Mouse (Mus musculus) limb, embryonic 12.5 days (tissue): ENCODE data around the gene Ms4a3. TPM values are rescaled to one million over a fixed set of nuclear protein-coding genes. Genes with fewer than 3 reads are reported as not detected.

Experiments used
- ATAC-seq: fragments of 200-750 bp; cut with Nextera tagmentation; 2 replicates; pipeline ENCODE4 v1.8.0; 2017; ENCODE audit warnings: low read depth, moderate TSS enrichment; ENCODE audit not compliant: insufficient number of reproducible peaks, insufficient read depth, low FRiP score, low TSS enrichment
- H3K27ac ChIP-seq: fragments of 300-500 bp; sonication (generic); 2 replicates; pipeline ENCODE4 v1.5.1; 2016; ENCODE audit warnings: mild to moderate bottlenecking, moderate library complexity
- H3K27me3 ChIP-seq: fragments of 300-500 bp; sonication (generic); 2 replicates; pipeline ENCODE4 v1.6.1; 2016; ENCODE audit warnings: mild to moderate bottlenecking, moderate library complexity
- H3K36me3 ChIP-seq: fragments of 300-500 bp; sonication (generic); 2 replicates; pipeline ENCODE4 v1.6.1; 2016; ENCODE audit warnings: mild to moderate bottlenecking, moderate library complexity
- H3K4me1 ChIP-seq: fragments of 300-500 bp; sonication (generic); replicated peaks from 2 replicates; pipeline ENCODE4 v1.6.1; 2016
- H3K4me2 ChIP-seq: fragments of 300-500 bp; sonication (generic); 2 replicates; pipeline ENCODE4 v1.6.1; 2016; ENCODE audit warnings: mild to moderate bottlenecking, moderate library complexity
- H3K4me3 ChIP-seq: fragments of 300-500 bp; sonication (generic); replicated peaks from 2 replicates; pipeline ENCODE4 v1.5.1; 2016; ENCODE audit warnings: mild to moderate bottlenecking
- H3K9ac ChIP-seq: fragments of 300-500 bp; sonication (generic); replicated peaks from 2 replicates; pipeline ENCODE4 v1.6.1; 2016; ENCODE audit warnings: mild to moderate bottlenecking, moderate library complexity
- H3K9me3 ChIP-seq: fragments of 300-500 bp; sonication (generic); 2 replicates; pipeline ENCODE4 v1.6.1; 2016; ENCODE audit warnings: mild to moderate bottlenecking, moderate library complexity
- WGBS: fragments of 180-500 bp; shearing (Covaris S2); methylation state at CpG from one replicate; pipeline ENCODE4 v1.1.7; 2016; 5-methylcytosine and 5-hydroxymethylcytosine counted together
- polyA plus RNA-seq: library from polyadenylated mRNA; unstranded; fragments of >200 nt; fragmentation: Nextera tagmentation; extraction: Ambion mirVana; gene quantifications from 2 replicates; pipeline ENCODE4 v1.2.1, GENCODE M21; 2016

Gene Ms4a3
- polyA plus RNA-seq, 1 experiment from 2014 or later: not detected

- H3K36me3 ChIP-seq: no peaks in the 10 kb centered on the region
- WGBS: 87% methylated on average over 2 of the region's 2 CpGs
- no peak within 1 kb of the TSS for H3K27ac ChIP-seq
- H3K4me2 ChIP-seq: no peak within 1 kb of the TSS
- no peaks in the 10 kb centered on the region for H3K27me3 ChIP-seq
- H3K9ac ChIP-seq: no peak within 1 kb of the TSS
- H3K4me1 ChIP-seq: peaks cover 4% of the 10 kb centered on the region; the same call in 1 of the 2 replicates
- no peaks in the 10 kb centered on the region for H3K9me3 ChIP-seq
- no peak within 1 kb of the TSS for H3K4me3 ChIP-seq
- no peak for ATAC-seq
Observed at GRCm38 (mm10) chr19:11623551-11623950, 17.1 kb downstream of the Ms4a3 start, which contains the start of gene Ms4a2. Gene Ms4a2 (minus strand): TSS chr19:11623719.

- no peak for ATAC-seq
- Histone ChIP-seq H3K9me3 (no peaks in the 10 kb centered on the region), H3K4me2 (no peak overlapping the region), H3K9ac (no peak overlapping the region), H3K4me1 (no peaks in the 10 kb centered on the region), H3K27ac (no peak overlapping the region), H3K4me3 (no peak overlapping the region), H3K36me3 (no peaks in the 10 kb centered on the region), H3K27me3 (no peaks in the 10 kb centered on the region)
Observed at GRCm38 (mm10) chr19:11617983-11618382, 22.7 kb downstream of the Ms4a3 start.

- Histone ChIP-seq H3K4me2 (no peak overlapping the region), H3K9ac (no peak overlapping the region)
- WGBS: 68% methylated on average over 2 of the region's 2 CpGs
Observed at GRCm38 (mm10) chr19:11614805-11615204, 25.8 kb downstream of the Ms4a3 start.

DNA sequence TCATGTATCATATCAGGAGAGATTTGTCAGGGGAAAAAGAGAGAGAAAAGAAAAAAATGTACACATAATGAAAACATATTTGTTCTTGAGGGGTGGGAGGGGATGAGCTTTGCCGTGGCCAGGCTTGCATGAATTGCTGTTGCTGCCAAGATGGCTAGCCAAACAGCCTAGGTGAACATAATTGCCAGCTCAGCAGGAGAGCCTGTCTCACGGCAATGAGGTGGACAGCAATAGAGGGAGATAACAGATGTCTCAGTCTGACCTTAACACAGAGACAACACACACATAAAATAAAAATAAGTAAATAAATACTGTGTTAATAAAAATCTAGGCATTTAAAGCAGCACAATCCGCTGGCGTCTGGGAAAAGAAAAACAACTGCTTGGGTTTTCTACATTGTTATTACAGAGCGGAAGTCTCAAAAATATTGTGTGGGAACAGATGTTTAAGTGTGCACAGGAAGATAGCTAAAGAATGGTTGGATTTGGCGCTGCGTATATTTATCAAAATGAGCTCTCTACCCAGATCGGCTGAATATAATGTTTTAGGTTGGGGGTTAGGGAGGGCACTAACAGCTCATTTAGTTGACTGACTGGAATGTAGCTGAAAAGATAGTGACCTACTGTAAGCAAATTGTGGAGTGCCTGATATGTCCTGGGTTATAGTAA lies 26.7 kb downstream of the Ms4a3 start:
- no peak overlapping the region for H3K4me3 ChIP-seq
- no peak overlapping the region for H3K9ac ChIP-seq
- no peak overlapping the region for H3K4me2 ChIP-seq
- no peaks in the 10 kb centered on the region for H3K36me3 ChIP-seq
- 78% methylated on average over 8 of the region's 8 CpGs for WGBS
- no peak overlapping the region for H3K27ac ChIP-seq
- no peaks in the 10 kb centered on the region for H3K4me1 ChIP-seq
- no peaks in the 10 kb centered on the region for H3K27me3 ChIP-seq
- no peaks in the 10 kb centered on the region for H3K9me3 ChIP-seq
- ATAC-seq: no peak

More at GRCm38 (mm10) chr19:11614805-11615204, 25.8 kb downstream of the Ms4a3 start:
- no peak for ATAC-seq
- H3K9me3 ChIP-seq: no peaks in the 10 kb centered on the region
- H3K36me3 ChIP-seq: no peaks in the 10 kb centered on the region
- no peak overlapping the region for H3K27ac ChIP-seq
- no peaks in the 10 kb centered on the region for H3K4me1 ChIP-seq
- H3K27me3 ChIP-seq: no peaks in the 10 kb centered on the region
- no peak overlapping the region for H3K4me3 ChIP-seq

DNA sequence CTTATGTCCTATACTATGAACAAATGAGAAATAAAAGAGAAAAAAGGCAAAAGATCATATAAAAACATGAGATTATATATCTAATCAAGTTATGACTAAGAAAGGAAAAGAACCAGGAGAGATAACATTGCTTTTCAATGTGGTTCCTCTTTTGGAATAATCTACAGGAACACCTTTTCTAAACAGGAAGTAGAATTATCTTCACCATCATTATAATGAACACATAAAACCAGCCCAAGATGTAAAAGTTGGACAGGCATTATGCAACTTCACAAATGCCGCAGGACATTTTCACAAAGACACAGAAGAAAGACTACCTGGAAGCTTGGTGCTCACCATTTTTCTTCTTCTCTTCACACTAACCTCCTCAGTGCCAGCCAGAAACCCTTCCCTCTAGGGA lies 27.6 kb downstream of the Ms4a3 start:
- no peaks in the 10 kb centered on the region for H3K4me1 ChIP-seq
- no peak overlapping the region for H3K9ac ChIP-seq
- no peak for ATAC-seq
- no peak overlapping the region for H3K4me2 ChIP-seq
- no peak overlapping the region for H3K27ac ChIP-seq
- no peaks in the 10 kb centered on the region for H3K27me3 ChIP-seq
- no peaks in the 10 kb centered on the region for H3K9me3 ChIP-seq
- no peak overlapping the region for H3K4me3 ChIP-seq
- WGBS: 96% methylated on average over 1 of the region's 1 CpGs
- no peaks in the 10 kb centered on the region for H3K36me3 ChIP-seq

DNA sequence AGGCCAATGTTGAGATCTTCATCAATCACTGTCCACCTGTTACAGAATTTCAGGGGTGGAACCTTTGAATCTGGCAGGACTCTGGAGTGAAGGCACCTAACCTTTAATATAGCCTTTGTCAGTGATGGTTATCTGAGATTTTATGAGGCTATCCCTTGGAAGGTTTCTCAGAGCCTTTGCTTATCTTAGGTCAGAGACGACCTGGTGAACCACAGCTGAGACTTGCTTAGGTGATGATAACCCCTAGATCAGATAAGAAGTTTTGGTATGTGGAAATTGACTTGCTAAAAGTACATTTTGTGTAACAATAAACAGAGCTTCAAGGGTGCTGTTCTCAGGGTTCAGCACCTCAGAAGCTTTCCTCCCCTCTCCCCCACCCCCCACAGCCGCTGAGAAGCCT lies 28.4 kb downstream of the Ms4a3 start:
- Histone ChIP-seq H3K4me1 (no peaks in the 10 kb centered on the region), H3K4me3 (no peak overlapping the region), H3K4me2 (no peak overlapping the region), H3K9ac (no peak overlapping the region), H3K9me3 (no peaks in the 10 kb centered on the region), H3K27ac (no peak overlapping the region), H3K36me3 (no peaks in the 10 kb centered on the region), H3K27me3 (no peaks in the 10 kb centered on the region)
- no peak for ATAC-seq
- WGBS: 32% methylated on average over 2 of the region's 2 CpGs

DNA sequence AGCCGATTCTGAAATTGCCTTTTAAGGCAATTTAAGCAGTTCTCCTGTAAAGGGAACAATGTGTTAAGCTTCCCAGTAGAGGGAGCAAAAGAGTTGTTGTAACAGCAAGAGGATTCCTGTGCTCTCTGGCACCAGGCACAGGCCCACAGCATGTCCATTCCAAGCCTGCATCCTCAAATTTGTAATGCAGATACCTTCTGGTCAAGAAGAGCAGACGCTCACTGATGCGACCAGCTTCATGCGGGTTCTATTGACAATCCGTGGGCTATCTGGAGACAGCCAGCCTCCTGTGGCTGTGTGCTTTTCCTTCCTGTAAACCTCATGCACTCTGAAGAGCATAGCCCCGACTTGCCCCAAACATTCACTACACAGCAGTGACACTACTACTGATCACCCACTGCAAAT lies 29.1 kb downstream of the Ms4a3 start:
- Histone ChIP-seq H3K36me3 (no peaks in the 10 kb centered on the region), H3K4me3 (no peak overlapping the region), H3K9ac (no peak overlapping the region), H3K4me2 (no peak overlapping the region), H3K27ac (no peak overlapping the region), H3K9me3 (no peaks in the 10 kb centered on the region), H3K4me1 (no peaks in the 10 kb centered on the region), H3K27me3 (no peaks in the 10 kb centered on the region)
- no peak for ATAC-seq
- 29% methylated on average over 6 of the region's 6 CpGs for WGBS

GRCm38 (mm10) chr19:11608172-11608571 lies 32.5 kb downstream of the Ms4a3 start:
- H3K27me3 ChIP-seq: no peaks in the 10 kb centered on the region
- 25% methylated on average over 1 of the region's 1 CpGs for WGBS
- H3K27ac ChIP-seq: no peak overlapping the region
- no peaks in the 10 kb centered on the region for H3K9me3 ChIP-seq
- H3K4me1 ChIP-seq: no peaks in the 10 kb centered on the region
- no peak overlapping the region for H3K4me3 ChIP-seq
- H3K9ac ChIP-seq: no peak overlapping the region
- H3K4me2 ChIP-seq: no peak overlapping the region
- ATAC-seq: no peak
- no peaks in the 10 kb centered on the region for H3K36me3 ChIP-seq

GRCm38 (mm10) chr19:11604603-11605002 lies 36.0 kb downstream of the Ms4a3 start, which contains the start of gene Ms4a6d:
Gene Ms4a6d (minus strand): TSS chr19:11604849.
- Histone ChIP-seq H3K9me3 (no peaks in the 10 kb centered on the region), H3K4me2 (no peak within 1 kb of the TSS), H3K4me1 (no peaks in the 10 kb centered on the region), H3K9ac (no peak within 1 kb of the TSS), H3K36me3 (no peaks in the 10 kb centered on the region), H3K4me3 (no peak within 1 kb of the TSS), H3K27ac (no peak within 1 kb of the TSS), H3K27me3 (no peaks in the 10 kb centered on the region)
- WGBS: 95% methylated on average over 2 of the region's 2 CpGs
- no peak for ATAC-seq

GRCm38 (mm10) chr19:11602026-11602425 lies 38.6 kb downstream of the Ms4a3 start:
- H3K4me2 ChIP-seq: no peak overlapping the region
- no peaks in the 10 kb centered on the region for H3K27me3 ChIP-seq
- H3K9ac ChIP-seq: no peak overlapping the region
- H3K27ac ChIP-seq: no peak overlapping the region
- no peaks in the 10 kb centered on the region for H3K4me1 ChIP-seq
- 89% methylated on average over 2 of the region's 2 CpGs for WGBS
- H3K36me3 ChIP-seq: no peaks in the 10 kb centered on the region
- H3K9me3 ChIP-seq: no peaks in the 10 kb centered on the region
- H3K4me3 ChIP-seq: no peak overlapping the region
- no peak for ATAC-seq

- Histone ChIP-seq H3K4me2 (no peak overlapping the region), H3K9ac (no peak overlapping the region), H3K27me3 (no peaks in the 10 kb centered on the region), H3K4me3 (no peak overlapping the region), H3K27ac (no peak overlapping the region), H3K36me3 (no peaks in the 10 kb centered on the region), H3K4me1 (no peaks in the 10 kb centered on the region), H3K9me3 (no peaks in the 10 kb centered on the region)
- 92% methylated on average over 3 of the region's 3 CpGs for WGBS
- no peak for ATAC-seq
Observed at GRCm38 (mm10) chr19:11601349-11601748, 39.3 kb downstream of the Ms4a3 start.

- Histone ChIP-seq H3K9ac (no peak overlapping the region), H3K4me2 (no peak overlapping the region), H3K27ac (no peak overlapping the region), H3K27me3 (no peaks in the 10 kb centered on the region), H3K4me1 (no peaks in the 10 kb centered on the region), H3K4me3 (no peak overlapping the region), H3K36me3 (no peaks in the 10 kb centered on the region), H3K9me3 (no peaks in the 10 kb centered on the region)
- WGBS: 79% methylated on average over 2 of the region's 2 CpGs
- ATAC-seq: no peak
Observed at GRCm38 (mm10) chr19:11589891-11590449, 50.7 kb downstream of the Ms4a3 start.
